Mouse (Mus musculus) midbrain, embryonic 14.5 days (tissue): ENCODE data around the gene Nop58. TPM values are rescaled to one million over a fixed set of nuclear protein-coding genes. Genes with fewer than 3 reads are reported as not detected.

Experiments used
- ATAC-seq: fragments of 200-750 bp; cut with Nextera tagmentation; 2 replicates; pipeline ENCODE4 v1.8.0; 2017; ENCODE audit warnings: moderate number of reproducible peaks, moderate library complexity; ENCODE audit not compliant: low FRiP score, low TSS enrichment
- DNase-seq: peaks from one replicate; pipeline ENCODE4 v3.0.0-alpha.2; 2015
- H3K27ac ChIP-seq: fragments of 300-500 bp; sonication (generic); replicated peaks from 2 replicates; pipeline ENCODE4 v1.5.1; 2014; ENCODE audit warnings: mild to moderate bottlenecking, low read depth, low read length, moderate library complexity
- H3K27me3 ChIP-seq: fragments of 300-500 bp; sonication (generic); 2 replicates; pipeline ENCODE4 v1.6.1; 2014; ENCODE audit warnings: low read length, control low read depth, mixed read lengths; ENCODE audit not compliant: control insufficient read depth, insufficient read depth
- H3K36me3 ChIP-seq: fragments of 300-500 bp; sonication (generic); 2 replicates; pipeline ENCODE4 v1.6.1; 2014; ENCODE audit warnings: low read length, control low read depth; ENCODE audit not compliant: control insufficient read depth, insufficient read depth
- H3K4me1 ChIP-seq: fragments of 300-500 bp; sonication (generic); 2 replicates; pipeline ENCODE4 v1.6.1; 2014; ENCODE audit warnings: mild to moderate bottlenecking, antibody characterized with exemption, low read length, control low read depth; ENCODE audit not compliant: control insufficient read depth, insufficient read depth
- H3K4me2 ChIP-seq: fragments of 300-500 bp; sonication (generic); 2 replicates; pipeline ENCODE4 v1.6.1; 2014; ENCODE audit warnings: mild to moderate bottlenecking, low read length, moderate library complexity
- H3K4me3 ChIP-seq: fragments of 300-500 bp; sonication (generic); replicated peaks from 2 replicates; pipeline ENCODE4 v1.5.1; 2014; ENCODE audit warnings: low read depth, low read length
- H3K9ac ChIP-seq: fragments of 300-500 bp; sonication (generic); replicated peaks from 2 replicates; pipeline ENCODE4 v1.6.1; 2014; ENCODE audit warnings: mild to moderate bottlenecking, low read length, moderate library complexity
- H3K9me3 ChIP-seq: fragments of 300-500 bp; sonication (generic); 2 replicates; pipeline ENCODE4 v1.6.1; 2016; ENCODE audit warnings: low read length, control low read depth, mixed read lengths; ENCODE audit not compliant: control insufficient read depth
- WGBS: fragments of 180-500 bp; shearing (Covaris S2); extraction: QIAGEN DNeasy Blood & Tissue Kit; methylation state at CpG from one replicate; pipeline ENCODE4 v1.1.7; 2014; 5-methylcytosine and 5-hydroxymethylcytosine counted together
- polyA plus RNA-seq: library from polyadenylated mRNA; unstranded; fragments of >200 nt; fragmentation: Nextera tagmentation; extraction: Ambion mirVana; gene quantifications from 2 replicates; pipeline ENCODE4 v1.2.1, GENCODE M21; 2014

Nop58 gene
- polyA plus RNA-seq, 1 experiment from 2014 or later, result 140 TPM

DNA sequence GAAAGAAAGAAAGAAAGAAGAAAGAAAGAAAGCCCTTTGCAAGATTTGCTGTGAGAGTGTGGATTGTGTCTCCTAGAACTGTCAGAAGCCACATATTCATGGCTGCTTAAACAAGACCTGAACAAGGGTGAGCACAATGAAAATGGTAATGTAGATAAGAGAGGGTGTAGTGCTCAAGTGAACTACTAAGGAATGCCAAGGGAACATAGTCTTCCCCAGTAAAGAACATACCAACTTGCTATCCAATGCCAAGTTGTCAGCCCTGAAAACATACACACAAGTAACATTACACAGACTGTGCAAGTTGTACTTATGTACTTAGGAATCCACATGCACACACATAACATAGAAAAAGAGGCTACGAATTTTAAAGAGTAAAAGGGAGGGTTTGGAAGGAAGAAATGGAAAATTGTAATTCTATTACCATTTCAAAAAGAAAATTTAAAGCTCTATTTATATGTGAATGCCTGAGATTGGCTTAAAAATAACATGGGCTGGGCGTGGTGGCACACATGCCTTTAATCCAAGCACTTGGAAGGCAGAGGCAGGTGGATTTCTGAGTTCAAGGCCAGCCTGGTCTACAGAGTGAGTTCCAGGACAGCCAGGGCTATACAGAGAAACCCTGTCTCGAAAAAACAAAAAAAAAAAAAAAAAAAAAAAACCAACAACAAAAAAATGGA is 21.2 kb upstream of the Nop58 start:
- 90% methylated on average over 3 of the region's 3 CpGs for WGBS
- Histone ChIP-seq H3K9me3 (no peaks in the 10 kb centered on the region), H3K4me1 (peaks cover 3% of the 10 kb centered on the region; the same call in 1 of the 2 replicates), H3K4me2 (no peak overlapping the region), H3K27me3 (no peaks in the 10 kb centered on the region), H3K27ac (no peak overlapping the region), H3K36me3 (no peaks in the 10 kb centered on the region), H3K4me3 (no peak overlapping the region), H3K9ac (no peak overlapping the region)
- ATAC-seq (no peak), DNase-seq (no peak)

DNA sequence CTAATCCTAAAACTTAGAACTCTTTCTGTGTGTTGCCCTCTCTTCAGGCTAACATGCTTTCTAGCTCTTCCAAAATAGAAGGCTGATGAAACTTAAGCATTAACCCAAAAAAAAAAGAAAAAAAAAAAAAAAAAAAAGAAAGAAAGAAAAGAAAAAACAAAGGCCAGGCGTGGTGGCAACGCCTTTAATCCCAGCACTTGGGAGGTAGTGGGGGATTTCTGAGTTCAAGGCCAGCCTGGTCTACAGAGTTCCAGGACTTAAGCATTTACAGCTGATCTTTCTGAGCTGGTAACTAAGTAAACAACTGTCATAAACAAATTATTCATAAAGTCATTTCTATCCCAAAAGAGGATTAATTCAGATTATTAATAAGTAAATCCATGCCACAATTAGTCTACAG is 15.9 kb upstream of the Nop58 start:
- Histone ChIP-seq H3K27me3 (no peaks in the 10 kb centered on the region), H3K27ac (no peak overlapping the region), H3K4me3 (no peak overlapping the region), H3K36me3 (no peaks in the 10 kb centered on the region), H3K9ac (no peak overlapping the region), H3K4me1 (peaks cover 16% of the 10 kb centered on the region), H3K9me3 (no peaks in the 10 kb centered on the region), H3K4me2 (peak overlapping the region; percentile 21)
- DNase-seq, result no peak
- ATAC-seq, result no peak
- WGBS, result 87% methylated on average over 2 of the region's 2 CpGs

DNA sequence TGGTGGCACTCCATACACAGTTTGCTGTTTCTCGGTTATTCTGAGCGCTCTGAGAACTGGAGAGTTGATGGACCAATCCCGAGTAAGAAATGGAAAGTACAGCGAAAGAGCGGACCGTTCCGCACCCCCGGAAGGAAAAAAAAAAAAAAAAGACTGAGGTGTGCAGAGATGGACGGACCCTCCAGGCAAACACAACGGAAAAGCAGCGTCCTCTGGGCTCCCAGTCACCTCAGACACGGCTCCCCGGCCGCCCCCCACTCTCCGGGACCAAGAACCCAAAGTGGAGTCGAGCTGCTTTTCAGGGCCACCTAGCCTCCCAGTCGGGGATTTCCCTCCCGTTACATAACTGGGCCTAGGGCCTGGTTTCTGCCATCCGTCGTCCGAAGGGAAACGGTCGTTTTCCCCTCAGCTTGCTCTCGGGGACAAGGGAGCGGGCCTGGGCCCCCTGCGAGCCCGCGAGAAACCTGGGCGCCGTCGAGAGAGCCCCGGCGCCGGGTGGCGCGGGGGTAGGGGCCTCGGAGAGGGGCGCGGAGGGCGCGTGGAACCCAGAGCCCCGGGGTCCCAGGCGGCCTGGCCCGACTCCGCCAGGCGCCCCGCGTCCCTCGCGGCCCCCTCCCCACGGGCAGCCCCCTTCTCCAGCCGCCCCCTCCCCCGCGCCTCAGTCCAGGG is 14.7 kb upstream of the Nop58 start:
- under 1% methylated on average over 51 of the region's 54 CpGs for WGBS
- H3K36me3 ChIP-seq, result no peaks in the 10 kb centered on the region
- H3K4me1 ChIP-seq, result peaks cover 16% of the 10 kb centered on the region
- ATAC-seq (peak; percentile 75), DNase-seq (no peak)
- peak overlapping the region; percentile 91 for H3K9ac ChIP-seq
- H3K9me3 ChIP-seq, result no peaks in the 10 kb centered on the region
- H3K27me3 ChIP-seq, result no peaks in the 10 kb centered on the region
- peak overlapping the region; percentile 84 for H3K4me3 ChIP-seq
- peak overlapping the region; percentile 94 for H3K27ac ChIP-seq
- peak overlapping the region; percentile 85 for H3K4me2 ChIP-seq

DNA sequence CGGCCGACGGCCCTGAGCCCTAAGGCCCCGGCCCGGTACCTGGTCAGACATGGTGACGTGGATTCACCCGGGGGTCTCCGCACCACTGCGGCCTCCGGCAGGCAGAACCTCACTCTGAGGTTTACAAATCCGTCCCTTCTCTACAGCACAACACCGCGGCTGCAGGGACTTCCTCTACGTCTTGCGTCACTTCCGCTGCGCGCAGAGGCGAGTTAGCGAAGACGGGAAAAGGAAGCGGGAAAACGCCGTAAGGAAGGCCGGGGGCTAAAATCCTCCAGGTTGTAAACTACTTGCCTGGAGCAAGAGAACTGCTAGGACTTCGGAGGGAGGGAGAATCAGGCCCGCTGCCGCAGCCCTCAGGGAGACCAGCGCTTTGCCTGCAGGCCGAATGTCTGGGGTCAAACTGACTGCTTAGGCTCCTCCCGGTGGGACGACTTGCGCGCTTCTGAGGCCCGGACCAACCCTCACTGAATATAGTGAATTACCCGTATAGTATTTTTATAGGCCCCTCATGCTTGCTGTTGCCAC is 14.1 kb upstream of the Nop58 start, which contains the start of gene Sumo1:
Gene Sumo1, minus strand, starts transcription at position 194 of the 528 bp plus-strand sequence.
- peak; percentile 95 for ATAC-seq
- H3K4me1 ChIP-seq, result peaks cover 16% of the 10 kb centered on the region
- H3K9ac ChIP-seq, result peak within 1 kb of the TSS; percentile 91
- H3K4me3 ChIP-seq, result peak within 1 kb of the TSS; percentile 84
- H3K27ac ChIP-seq, result peak within 1 kb of the TSS; percentile 94
- WGBS, result under 1% methylated on average over 35 of the region's 36 CpGs
- H3K9me3 ChIP-seq, result no peaks in the 10 kb centered on the region
- DNase-seq, result peak; percentile 97
- no peaks in the 10 kb centered on the region for H3K27me3 ChIP-seq
- peak within 1 kb of the TSS; percentile 85 for H3K4me2 ChIP-seq
- no peaks in the 10 kb centered on the region for H3K36me3 ChIP-seq

DNA sequence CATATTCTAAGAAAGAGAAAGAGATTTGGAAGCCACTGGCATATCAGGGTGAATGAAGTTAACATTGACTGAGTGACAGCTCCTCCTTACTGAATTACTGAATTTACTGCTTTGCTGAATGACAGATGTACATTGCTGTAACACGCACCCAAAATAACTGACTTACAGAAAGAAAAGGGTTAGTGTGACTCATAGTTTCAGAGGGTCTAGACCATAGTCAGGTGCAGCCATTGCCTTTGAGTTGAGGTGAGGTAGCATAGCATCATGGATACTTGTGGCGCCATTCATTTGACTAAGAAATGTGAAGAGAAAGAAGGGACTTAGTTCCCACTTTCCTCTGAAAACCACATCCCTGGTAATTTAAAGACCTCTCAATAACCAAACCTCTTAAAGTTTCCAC is 11.1 kb upstream of the Nop58 start:
- Histone ChIP-seq H3K27me3 (no peaks in the 10 kb centered on the region), H3K4me3 (no peak overlapping the region), H3K4me2 (no peak overlapping the region), H3K9me3 (no peaks in the 10 kb centered on the region), H3K4me1 (peaks cover 12% of the 10 kb centered on the region), H3K27ac (no peak overlapping the region), H3K36me3 (no peaks in the 10 kb centered on the region), H3K9ac (no peak overlapping the region)
- ATAC-seq (no peak), DNase-seq (no peak)
- 96% methylated on average over 2 of the region's 2 CpGs for WGBS

DNA sequence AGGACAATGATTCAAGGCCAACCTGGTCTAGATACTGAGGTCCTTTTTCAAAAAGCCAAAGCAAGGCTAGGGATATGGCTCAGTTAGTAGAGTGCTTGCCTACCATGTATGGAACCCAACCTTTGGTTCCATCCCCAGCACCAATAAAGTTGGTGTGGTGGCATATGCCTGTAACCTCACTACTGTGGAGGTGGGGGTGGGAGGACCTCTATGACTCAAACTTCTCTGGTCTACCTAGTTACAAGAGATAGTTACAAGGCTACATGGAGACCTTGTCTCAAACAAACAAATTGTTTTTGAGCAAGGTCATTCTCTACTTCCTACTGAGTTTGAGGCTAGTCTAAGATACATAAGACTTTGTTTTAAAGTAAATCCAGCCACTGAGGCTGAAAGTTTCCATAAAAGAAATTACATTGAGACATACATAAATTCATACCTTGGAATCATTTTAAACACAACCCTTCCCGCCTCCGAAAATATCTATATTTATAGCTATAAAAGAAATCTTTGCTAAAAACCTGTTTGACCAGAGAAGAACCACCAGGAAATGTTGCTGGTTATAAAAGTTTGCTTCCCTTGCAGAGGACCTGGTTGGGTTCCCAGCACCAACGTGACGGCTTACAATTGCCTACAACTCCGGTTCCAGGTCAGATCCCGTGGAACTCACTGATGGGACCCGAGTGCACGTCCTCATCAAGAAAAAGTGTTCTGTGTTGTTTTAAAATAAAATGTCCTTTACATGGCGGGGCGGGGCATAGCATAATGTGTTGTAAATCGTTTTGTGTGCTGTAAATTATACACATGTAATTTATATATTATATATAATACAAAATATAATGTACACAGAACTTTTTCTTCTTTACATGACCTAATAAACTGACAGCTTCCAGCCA is 599 bp upstream of the Nop58 start:
- Histone ChIP-seq H3K4me2 (peak overlapping the region; percentile 81), H3K4me3 (peak overlapping the region; percentile 69), H3K9ac (no peak overlapping the region), H3K27ac (no peak overlapping the region), H3K36me3 (no peaks in the 10 kb centered on the region), H3K9me3 (no peaks in the 10 kb centered on the region), H3K27me3 (no peaks in the 10 kb centered on the region), H3K4me1 (peaks cover 23% of the 10 kb centered on the region)
- no peak for DNase-seq
- ATAC-seq, result peak; percentile 65
- 8% methylated on average over 11 of the region's 11 CpGs for WGBS

DNA sequence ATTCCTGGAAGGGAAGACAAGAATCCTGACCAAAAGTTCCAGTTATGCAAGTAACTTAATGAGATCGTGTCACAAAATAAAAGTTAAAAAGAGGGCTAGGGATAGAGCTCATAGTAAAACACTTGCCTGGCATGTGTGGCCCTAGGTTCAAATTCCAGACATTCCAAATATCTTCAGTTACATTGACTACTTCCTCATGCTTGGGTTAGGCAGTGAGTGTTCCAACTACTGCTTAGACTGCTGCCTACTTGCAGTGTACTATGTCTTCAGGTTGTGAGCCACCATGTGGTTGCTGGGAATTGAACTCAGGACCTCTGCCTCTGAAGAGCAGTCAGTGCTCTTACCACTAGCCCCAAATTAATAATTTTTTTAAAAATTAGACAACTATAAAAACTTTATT is 2.7 kb downstream of the Nop58 start:
- WGBS, result 90% methylated on average over 1 of the region's 1 CpGs
- H3K4me2 ChIP-seq, result no peak overlapping the region
- no peak overlapping the region for H3K9ac ChIP-seq
- DNase-seq (no peak), ATAC-seq (no peak)
- H3K27ac ChIP-seq, result no peak overlapping the region
- H3K4me1 ChIP-seq, result peaks cover 23% of the 10 kb centered on the region
- peaks cover 13% of the 10 kb centered on the region for H3K36me3 ChIP-seq
- H3K4me3 ChIP-seq, result no peak overlapping the region
- no peaks in the 10 kb centered on the region for H3K27me3 ChIP-seq
- no peaks in the 10 kb centered on the region for H3K9me3 ChIP-seq

DNA sequence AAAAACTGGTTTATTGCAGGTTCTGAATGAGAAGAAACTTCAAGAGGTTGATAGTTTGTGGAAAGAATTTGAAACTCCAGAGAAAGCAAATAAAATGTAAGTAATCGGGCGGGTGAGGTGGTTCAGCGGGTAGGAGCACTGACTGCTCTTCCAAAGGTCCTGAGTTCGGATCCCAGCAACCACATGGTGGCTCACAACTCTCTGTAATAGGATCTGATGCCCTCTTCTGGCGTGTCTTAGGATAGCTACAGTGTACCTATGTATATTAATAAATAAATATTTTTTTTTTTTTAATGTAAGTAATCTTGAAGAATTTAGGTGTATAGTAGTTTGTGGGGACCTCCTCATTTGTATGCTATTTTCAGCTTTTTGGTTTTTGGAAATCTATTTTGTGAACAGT is 5.7 kb downstream of the Nop58 start:
- Histone ChIP-seq H3K4me1 (peaks cover 19% of the 10 kb centered on the region), H3K9ac (no peak overlapping the region), H3K9me3 (no peaks in the 10 kb centered on the region), H3K4me3 (no peak overlapping the region), H3K27me3 (no peaks in the 10 kb centered on the region), H3K27ac (no peak overlapping the region), H3K4me2 (no peak overlapping the region), H3K36me3 (peaks cover 33% of the 10 kb centered on the region)
- DNase-seq, result no peak
- no peak for ATAC-seq
- WGBS, result 94% methylated on average over 5 of the region's 5 CpGs
